Mouse (Mus musculus): ENCODE measurements around the gene Dst. TPM values are rescaled to one million over a fixed set of nuclear protein-coding genes. Genes with fewer than 3 reads are reported as not detected.

Gene Dst
- polyA plus RNA-seq, 1 experiment from 2014 or later = 44.3 TPM

- H3K27me3 ChIP-seq (ENCODE audit: control insufficient read depth, insufficient read depth, low read length) = no peaks in the 10 kb centered on the region
- H3K4me3 ChIP-seq (ENCODE audit: low read length) = no peak overlapping the region
- H3K4me1 ChIP-seq (ENCODE audit: control insufficient read depth, insufficient read depth, low read length) = peaks cover 4% of the 10 kb centered on the region; the same call in 1 of the 2 replicates
- peak; percentile 54; the same call in 1 of the 2 replicates for ATAC-seq (ENCODE audit: low FRiP score, low TSS enrichment)
- no peaks in the 10 kb centered on the region for H3K36me3 ChIP-seq (ENCODE audit: control insufficient read depth, insufficient read depth, low read length)
- no peak overlapping the region for H3K9ac ChIP-seq (ENCODE audit: low read depth, low read length)
- no peaks in the 10 kb centered on the region for H3K9me3 ChIP-seq (ENCODE audit: control insufficient read depth, low read length)
- no peak overlapping the region; the same call in none of the 2 replicates for H3K4me2 ChIP-seq (replicated peaks; ENCODE audit: low read depth, low read length)
- peak overlapping the region; percentile 55; the same call in 1 of the 2 replicates for H3K27ac ChIP-seq (ENCODE audit: low read depth, low read length)
- WGBS = 40% methylated on average over 15 of the region's 15 CpGs
Measured at GRCm38 (mm10) chr1:34016780-34017179, 108.8 kb downstream of the Dst start.

- H3K4me1 ChIP-seq (ENCODE audit: control insufficient read depth, insufficient read depth, low read length) = peaks cover 4% of the 10 kb centered on the region; the same call in 1 of the 2 replicates
- H3K27ac ChIP-seq (ENCODE audit: low read depth, low read length) = peak overlapping the region; percentile 55; the same call in 1 of the 2 replicates
- peak; percentile 52 for ATAC-seq (ENCODE audit: low FRiP score, low TSS enrichment)
- no peak overlapping the region; the same call in 1 of the 2 replicates for H3K4me2 ChIP-seq (replicated peaks; ENCODE audit: low read depth, low read length)
- no peaks in the 10 kb centered on the region for H3K9me3 ChIP-seq (ENCODE audit: control insufficient read depth, low read length)
- 65% methylated on average over 4 of the region's 4 CpGs for WGBS
- no peaks in the 10 kb centered on the region for H3K36me3 ChIP-seq (ENCODE audit: control insufficient read depth, insufficient read depth, low read length)
- H3K9ac ChIP-seq (ENCODE audit: low read depth, low read length) = no peak overlapping the region
- H3K27me3 ChIP-seq (ENCODE audit: control insufficient read depth, insufficient read depth, low read length) = no peaks in the 10 kb centered on the region
- H3K4me3 ChIP-seq (ENCODE audit: low read length) = no peak overlapping the region
Measured at GRCm38 (mm10) chr1:34017323-34017722, 109.3 kb downstream of the Dst start.

GRCm38 (mm10) chr1:34020599-34020998 is 112.6 kb downstream of the Dst start:
- H3K9ac ChIP-seq (ENCODE audit: low read depth, low read length) = no peak overlapping the region
- peaks cover 4% of the 10 kb centered on the region; the same call in 1 of the 2 replicates for H3K4me1 ChIP-seq (ENCODE audit: control insufficient read depth, insufficient read depth, low read length)
- H3K4me2 ChIP-seq (replicated peaks; ENCODE audit: low read depth, low read length) = no peak overlapping the region
- ATAC-seq (ENCODE audit: low FRiP score, low TSS enrichment) = no peak
- no peaks in the 10 kb centered on the region for H3K36me3 ChIP-seq (ENCODE audit: control insufficient read depth, insufficient read depth, low read length)
- H3K4me3 ChIP-seq (ENCODE audit: low read length) = no peak overlapping the region
- no peaks in the 10 kb centered on the region for H3K27me3 ChIP-seq (ENCODE audit: control insufficient read depth, insufficient read depth, low read length)
- no peak overlapping the region for H3K27ac ChIP-seq (ENCODE audit: low read depth, low read length)
- 87% methylated on average over 6 of the region's 6 CpGs for WGBS
- no peaks in the 10 kb centered on the region for H3K9me3 ChIP-seq (ENCODE audit: control insufficient read depth, low read length)

- Histone ChIP-seq H3K9ac (ENCODE audit: low read depth, low read length) (no peak overlapping the region), H3K36me3 (ENCODE audit: control insufficient read depth, insufficient read depth, low read length) (no peaks in the 10 kb centered on the region), H3K9me3 (ENCODE audit: control insufficient read depth, low read length) (no peaks in the 10 kb centered on the region), H3K27me3 (ENCODE audit: control insufficient read depth, insufficient read depth, low read length) (no peaks in the 10 kb centered on the region), H3K4me3 (ENCODE audit: low read length) (no peak overlapping the region), H3K4me1 (ENCODE audit: control insufficient read depth, insufficient read depth, low read length) (peaks cover 4% of the 10 kb centered on the region; the same call in 1 of the 2 replicates), H3K27ac (ENCODE audit: low read depth, low read length) (no peak overlapping the region), H3K4me2 (replicated peaks; ENCODE audit: low read depth, low read length) (no peak overlapping the region)
- WGBS = 90% methylated on average over 2 of the region's 2 CpGs
- no peak for ATAC-seq (ENCODE audit: low FRiP score, low TSS enrichment)
Measured at GRCm38 (mm10) chr1:34021574-34021973, 113.5 kb downstream of the Dst start.

- no peak for ATAC-seq (ENCODE audit: low FRiP score, low TSS enrichment)
- Histone ChIP-seq H3K9me3 (ENCODE audit: control insufficient read depth, low read length) (no peaks in the 10 kb centered on the region), H3K4me1 (ENCODE audit: control insufficient read depth, insufficient read depth, low read length) (no peaks in the 10 kb centered on the region), H3K27ac (ENCODE audit: low read depth, low read length) (no peak overlapping the region), H3K4me2 (replicated peaks; ENCODE audit: low read depth, low read length) (no peak overlapping the region), H3K9ac (ENCODE audit: low read depth, low read length) (no peak overlapping the region), H3K4me3 (ENCODE audit: low read length) (no peak overlapping the region), H3K27me3 (ENCODE audit: control insufficient read depth, insufficient read depth, low read length) (no peaks in the 10 kb centered on the region), H3K36me3 (ENCODE audit: control insufficient read depth, insufficient read depth, low read length) (no peaks in the 10 kb centered on the region)
- WGBS = 67% methylated on average over 9 of the region's 9 CpGs
Measured at GRCm38 (mm10) chr1:34023154-34023553, 115.1 kb downstream of the Dst start.

GRCm38 (mm10) chr1:34025879-34026278 is 117.9 kb downstream of the Dst start:
- H3K9me3 ChIP-seq (ENCODE audit: control insufficient read depth, low read length) = no peaks in the 10 kb centered on the region
- no peak overlapping the region for H3K4me3 ChIP-seq (ENCODE audit: low read length)
- ATAC-seq (ENCODE audit: low FRiP score, low TSS enrichment) = no peak
- peaks cover 9% of the 10 kb centered on the region; the same call in 1 of the 2 replicates for H3K4me1 ChIP-seq (ENCODE audit: control insufficient read depth, insufficient read depth, low read length)
- H3K36me3 ChIP-seq (ENCODE audit: control insufficient read depth, insufficient read depth, low read length) = no peaks in the 10 kb centered on the region
- H3K27ac ChIP-seq (ENCODE audit: low read depth, low read length) = no peak overlapping the region
- H3K27me3 ChIP-seq (ENCODE audit: control insufficient read depth, insufficient read depth, low read length) = no peaks in the 10 kb centered on the region
- H3K4me2 ChIP-seq (replicated peaks; ENCODE audit: low read depth, low read length) = no peak overlapping the region
- 73% methylated on average over 6 of the region's 6 CpGs for WGBS
- H3K9ac ChIP-seq (ENCODE audit: low read depth, low read length) = no peak overlapping the region

GRCm38 (mm10) chr1:34028722-34029121 is 120.7 kb downstream of the Dst start:
- ATAC-seq (ENCODE audit: low FRiP score, low TSS enrichment) = no peak
- Histone ChIP-seq H3K4me1 (ENCODE audit: control insufficient read depth, insufficient read depth, low read length) (peaks cover 15% of the 10 kb centered on the region; the same call in 1 of the 2 replicates), H3K9ac (ENCODE audit: low read depth, low read length) (no peak overlapping the region), H3K27me3 (ENCODE audit: control insufficient read depth, insufficient read depth, low read length) (no peaks in the 10 kb centered on the region), H3K36me3 (ENCODE audit: control insufficient read depth, insufficient read depth, low read length) (no peaks in the 10 kb centered on the region), H3K9me3 (ENCODE audit: control insufficient read depth, low read length) (no peaks in the 10 kb centered on the region), H3K4me2 (replicated peaks; ENCODE audit: low read depth, low read length) (no peak overlapping the region), H3K27ac (ENCODE audit: low read depth, low read length) (no peak overlapping the region), H3K4me3 (ENCODE audit: low read length) (no peak overlapping the region)
- whole genome bisulfite sequencing = 65% methylated on average over 5 of the region's 5 CpGs

GRCm38 (mm10) chr1:34030330-34031021 is 122.5 kb downstream of the Dst start:
- H3K36me3 ChIP-seq (ENCODE audit: control insufficient read depth, insufficient read depth, low read length) = no peaks in the 10 kb centered on the region
- peaks cover 20% of the 10 kb centered on the region; the same call in 1 of the 2 replicates for H3K4me1 ChIP-seq (ENCODE audit: control insufficient read depth, insufficient read depth, low read length)
- no peak overlapping the region for H3K9ac ChIP-seq (ENCODE audit: low read depth, low read length)
- no peak overlapping the region for H3K27ac ChIP-seq (ENCODE audit: low read depth, low read length)
- ATAC-seq (ENCODE audit: low FRiP score, low TSS enrichment) = no peak
- no peak overlapping the region for H3K4me3 ChIP-seq (ENCODE audit: low read length)
- no peaks in the 10 kb centered on the region for H3K9me3 ChIP-seq (ENCODE audit: control insufficient read depth, low read length)
- WGBS = 50% methylated on average over 17 of the region's 17 CpGs
- H3K27me3 ChIP-seq (ENCODE audit: control insufficient read depth, insufficient read depth, low read length) = no peaks in the 10 kb centered on the region
- no peak overlapping the region for H3K4me2 ChIP-seq (replicated peaks; ENCODE audit: low read depth, low read length)

- Histone ChIP-seq H3K36me3 (ENCODE audit: control insufficient read depth, insufficient read depth, low read length) (no peaks in the 10 kb centered on the region), H3K27ac (ENCODE audit: low read depth, low read length) (no peak overlapping the region), H3K4me2 (replicated peaks; ENCODE audit: low read depth, low read length) (no peak overlapping the region)
Measured at GRCm38 (mm10) chr1:34033052-34033451, 125.0 kb downstream of the Dst start.

More at GRCm38 (mm10) chr1:34033052-34033451, 125.0 kb downstream of the Dst start:
- peaks cover 25% of the 10 kb centered on the region; the same call in 1 of the 2 replicates for H3K4me1 ChIP-seq (ENCODE audit: control insufficient read depth, insufficient read depth, low read length)
- no peaks in the 10 kb centered on the region for H3K9me3 ChIP-seq (ENCODE audit: control insufficient read depth, low read length)
- H3K27me3 ChIP-seq (ENCODE audit: control insufficient read depth, insufficient read depth, low read length) = no peaks in the 10 kb centered on the region
- no peak overlapping the region for H3K4me3 ChIP-seq (ENCODE audit: low read length)
- peak; percentile 93 for ATAC-seq (ENCODE audit: low FRiP score, low TSS enrichment)
- 17% methylated on average over 5 of the region's 5 CpGs for WGBS
- no peak overlapping the region for H3K9ac ChIP-seq (ENCODE audit: low read depth, low read length)
